Mouse (Mus musculus) CD4-positive, CD25-positive, alpha-beta regulatory T cell, adult 4 months (primary cell): ENCODE results near the gene Mpv17l2. TPM values are rescaled to one million over a fixed set of nuclear protein-coding genes. Genes with fewer than 3 reads are reported as not detected.

Experiments used
- ATAC-seq: one replicate; pipeline ENCODE4 v1.8.0; 2017
- polyA plus RNA-seq, 2 experiments: library from polyadenylated mRNA; unstranded; fragments of 100-300 nt; shearing (Covaris generic); gene quantifications; one replicate each; pipeline ENCODE4 v1.2.1; 2017

The Mpv17l2 gene
- polyA plus RNA-seq, 2 experiments from 2014 or later = 30.2 to 39.2 TPM

DNA sequence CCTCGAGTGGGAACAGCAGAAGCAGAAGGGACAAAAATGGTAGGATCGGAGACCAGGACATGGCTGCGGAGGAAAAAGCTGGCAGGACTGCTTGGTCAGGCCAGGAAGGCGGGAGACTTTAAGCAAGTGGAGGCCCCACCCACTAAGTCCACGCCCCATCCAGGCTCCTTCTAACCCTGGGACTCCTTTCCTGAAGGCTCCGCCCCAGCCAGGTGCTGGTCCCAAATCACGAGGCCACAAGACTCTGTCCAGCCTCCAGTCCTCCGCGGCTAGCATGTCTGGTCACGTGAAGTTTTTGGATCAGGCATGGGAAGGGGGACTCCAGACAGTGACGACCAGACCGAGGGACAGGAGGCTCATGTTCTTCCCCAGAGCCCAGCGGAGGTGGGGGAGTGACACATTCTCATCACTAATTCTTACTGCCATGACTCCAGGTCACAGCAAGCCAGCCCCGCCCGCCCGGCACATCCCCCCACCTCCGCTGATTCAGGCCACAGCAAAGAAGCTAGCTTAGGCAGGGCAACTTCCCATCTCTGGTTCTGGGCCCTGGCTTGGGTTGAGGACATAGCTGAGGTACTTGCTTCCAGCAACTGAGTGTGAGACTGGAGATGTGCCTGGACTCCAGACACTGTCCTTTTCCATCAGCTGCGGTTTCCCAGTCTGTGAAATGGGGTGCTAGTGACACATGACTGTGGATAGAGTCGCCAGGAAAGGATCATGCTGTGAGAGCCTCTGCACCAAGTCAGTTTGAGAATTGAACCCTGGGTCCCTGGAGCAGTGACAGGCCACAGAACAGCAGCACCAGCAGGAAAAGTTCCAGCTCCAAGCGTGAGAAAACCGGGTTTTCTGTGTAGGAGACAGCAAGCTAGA lies 6.1 kb upstream of the Mpv17l2 start:
- ATAC-seq = no peak

DNA sequence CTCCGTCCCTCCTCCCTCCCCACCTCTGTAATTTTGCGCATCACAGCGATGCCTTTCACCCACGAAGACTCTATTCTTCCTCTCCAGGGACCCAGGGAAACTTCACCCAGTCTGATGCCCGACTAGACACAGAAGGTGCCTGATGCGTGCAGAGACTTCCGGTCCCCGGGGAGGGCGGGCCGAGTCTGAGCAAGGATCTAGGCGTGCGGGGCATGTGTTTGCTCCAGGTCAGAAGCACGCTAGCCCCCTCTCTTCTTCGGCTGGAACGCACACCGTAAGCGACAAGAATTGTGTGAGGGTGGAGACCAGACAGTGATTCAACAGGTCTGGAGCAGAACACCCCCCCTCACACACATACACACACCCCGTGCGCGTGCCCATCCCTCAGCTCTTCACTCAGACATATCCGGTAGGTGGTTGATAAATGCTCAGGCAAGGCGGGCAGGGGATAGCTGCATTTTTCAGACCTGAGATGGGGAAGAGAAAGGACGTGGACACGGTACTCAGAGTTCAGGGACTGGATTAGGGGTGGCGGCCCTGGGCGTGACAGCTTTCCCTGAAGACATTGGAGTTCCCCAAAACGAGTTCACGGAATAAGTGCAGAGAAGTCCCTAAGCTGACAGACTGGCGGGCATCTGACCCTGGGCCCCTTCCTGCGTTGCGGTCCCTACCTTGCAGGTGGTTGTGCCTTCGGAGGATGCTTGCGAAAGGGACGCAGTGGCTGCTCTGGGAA lies 5.3 kb upstream of the Mpv17l2 start:
- ATAC-seq = peak; percentile 65

DNA sequence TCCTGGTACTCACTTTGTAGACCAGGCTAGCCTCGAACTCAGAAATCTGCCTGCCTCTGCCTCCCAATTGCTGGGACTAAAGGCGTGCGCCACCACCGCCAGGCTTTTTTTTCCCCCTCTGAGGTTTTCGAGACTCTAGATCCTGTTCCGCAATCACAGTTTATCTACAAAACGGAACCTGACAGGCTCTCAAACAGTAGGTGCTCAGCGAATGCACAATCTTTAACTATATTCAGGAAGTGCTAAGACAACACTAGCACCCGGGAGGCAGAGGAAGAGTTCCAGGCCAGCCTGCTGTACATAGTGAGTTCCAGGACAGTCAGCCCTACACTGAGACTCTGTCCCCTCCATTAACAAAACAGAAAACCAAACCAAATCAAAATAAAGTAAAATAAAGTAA lies 4.6 kb upstream of the Mpv17l2 start:
- no peak for ATAC-seq

DNA sequence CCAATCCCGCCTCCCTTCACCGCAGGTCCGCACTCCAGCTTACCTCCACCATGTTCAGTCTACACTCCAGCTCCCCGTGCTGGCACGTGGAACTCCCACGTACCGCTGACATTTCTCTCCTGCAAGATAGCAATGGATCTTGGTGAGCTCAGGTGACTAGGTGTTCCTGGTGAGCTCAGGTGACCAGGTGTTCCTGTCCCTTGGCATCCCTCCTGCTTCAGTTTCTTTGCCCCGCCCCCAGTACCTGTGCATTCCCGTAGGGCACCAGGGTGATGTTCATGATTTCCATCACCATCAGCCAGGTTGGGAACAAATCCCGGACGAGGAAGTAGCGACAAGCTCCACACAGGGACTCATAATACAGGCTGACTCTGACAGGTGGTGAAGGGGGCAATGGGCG lies 3.9 kb upstream of the Mpv17l2 start:
- no peak for ATAC-seq

DNA sequence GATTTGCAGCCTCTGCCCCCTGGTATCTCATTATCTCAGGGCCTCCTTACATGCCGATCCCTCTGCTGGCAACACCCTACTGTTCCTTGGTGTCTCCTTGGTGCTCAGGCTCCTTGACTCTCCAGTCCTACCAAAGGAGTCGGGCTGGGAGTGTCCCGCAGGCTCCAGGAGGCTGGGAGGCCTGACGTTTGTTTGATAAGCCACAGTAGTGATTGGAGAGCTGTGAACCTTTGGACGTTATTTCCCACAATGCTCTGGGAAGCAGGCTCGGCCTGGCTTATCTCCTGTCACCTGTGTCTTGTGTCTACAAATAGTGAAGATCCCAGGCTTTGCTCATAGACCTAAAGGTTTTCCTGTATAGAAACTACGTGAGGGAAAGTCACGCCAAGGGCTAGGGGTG lies 3.3 kb upstream of the Mpv17l2 start:
- no peak for ATAC-seq

DNA sequence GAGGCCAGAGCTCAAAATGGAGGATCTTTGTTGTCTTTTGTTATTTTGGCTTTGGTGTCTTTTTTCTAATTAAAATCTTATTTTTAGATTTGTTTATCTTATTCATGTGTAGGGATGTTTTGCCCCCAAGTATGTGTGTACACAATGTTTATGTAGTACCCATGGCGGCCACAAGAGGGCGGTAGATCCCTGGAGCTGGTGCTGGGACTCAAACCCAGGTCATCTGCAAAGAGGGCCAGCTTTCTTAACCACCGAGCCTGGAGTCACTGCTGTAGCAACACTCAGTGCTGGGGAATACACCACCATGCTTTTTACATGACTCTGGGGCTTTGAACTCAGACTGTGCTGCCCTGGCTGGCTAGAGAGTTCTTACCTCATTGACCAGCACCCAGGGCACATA lies 2.6 kb upstream of the Mpv17l2 start:
- ATAC-seq = no peak

DNA sequence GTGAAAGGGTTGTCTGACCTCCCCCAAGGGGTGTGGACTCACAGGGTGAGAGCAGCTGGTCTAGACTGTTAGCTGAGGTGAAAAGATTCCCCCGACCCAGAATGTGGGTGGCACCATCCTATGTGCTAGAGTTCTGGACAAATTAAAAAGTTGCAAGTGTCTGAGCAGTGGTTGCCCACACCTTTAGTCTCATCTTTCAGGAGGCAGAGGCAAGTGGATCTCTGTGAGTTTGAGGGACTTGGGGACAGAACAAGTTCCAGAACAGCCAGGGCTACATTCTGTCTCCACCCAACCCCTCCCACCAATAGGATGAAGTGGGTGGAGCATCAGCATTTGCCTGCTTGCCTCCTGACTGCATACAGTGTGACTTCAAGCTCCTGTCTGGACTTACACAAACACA lies 1.4 kb upstream of the Mpv17l2 start:
- no peak for ATAC-seq

DNA sequence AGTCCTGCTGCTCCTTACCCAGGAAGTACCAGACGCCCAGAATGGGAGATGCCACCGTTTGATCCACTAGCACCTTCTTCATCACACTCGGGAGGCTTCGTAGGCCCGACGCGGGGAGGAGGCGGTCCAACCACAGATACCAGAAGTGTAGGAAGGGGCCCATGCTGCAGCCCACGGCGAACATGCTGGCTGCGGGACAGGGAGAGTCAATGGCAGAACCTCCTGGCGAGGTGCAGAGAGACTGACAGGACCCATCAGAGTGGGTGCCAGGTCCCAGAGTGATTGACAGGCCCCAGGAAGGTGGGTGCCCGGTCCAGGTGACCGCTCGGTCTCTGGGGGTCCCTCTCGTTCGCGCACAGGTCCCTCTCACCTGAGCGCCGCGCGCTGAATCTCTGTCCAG lies 396 bp downstream of the Mpv17l2 start:
- ATAC-seq = no peak

DNA sequence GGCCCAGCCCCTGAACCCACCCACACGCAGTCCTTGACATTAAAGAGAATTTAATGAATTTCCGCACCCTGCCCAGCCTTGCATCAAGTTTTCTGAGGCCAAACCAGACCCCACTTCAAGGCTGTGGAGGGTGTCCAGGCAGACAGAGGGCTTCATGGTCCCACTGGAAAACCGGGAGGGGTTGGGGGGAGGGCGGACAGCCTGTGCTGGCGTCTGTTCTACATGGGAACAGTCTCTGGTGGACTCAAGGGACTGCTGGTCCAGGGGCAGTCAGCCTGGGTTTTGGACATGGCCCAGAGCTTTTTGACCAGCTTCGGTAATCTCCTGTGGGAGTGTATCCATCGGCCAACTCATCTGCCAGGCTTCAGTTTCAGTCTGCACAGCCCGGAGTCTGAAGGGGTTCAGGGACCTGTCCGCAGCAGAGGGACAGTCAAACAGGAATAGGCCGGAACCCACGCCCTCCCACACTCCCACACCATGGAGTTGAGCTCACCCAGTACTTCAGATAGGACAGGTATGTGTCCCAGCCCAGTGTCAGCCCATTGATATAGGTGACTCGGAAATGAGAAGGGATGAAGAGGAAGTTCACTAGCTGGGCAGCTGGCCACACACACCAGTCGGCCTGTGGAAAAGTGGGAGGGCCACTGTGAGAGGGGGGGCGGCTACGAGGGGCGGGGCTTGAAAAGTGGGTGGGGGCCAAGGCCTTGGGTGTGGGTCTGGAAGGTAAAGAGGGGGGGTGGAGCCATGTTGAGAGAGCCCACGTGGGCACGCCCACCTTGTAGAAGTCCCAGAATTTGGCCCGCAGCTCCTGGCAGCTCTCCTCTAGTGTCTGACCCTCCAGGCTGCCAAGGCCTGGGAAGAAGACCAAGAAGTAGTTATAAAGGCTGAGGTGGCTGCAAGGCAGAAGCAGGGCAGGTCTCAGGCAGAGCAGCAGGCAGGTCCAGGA lies 1.9 kb downstream of the Mpv17l2 start:
- no peak for ATAC-seq

DNA sequence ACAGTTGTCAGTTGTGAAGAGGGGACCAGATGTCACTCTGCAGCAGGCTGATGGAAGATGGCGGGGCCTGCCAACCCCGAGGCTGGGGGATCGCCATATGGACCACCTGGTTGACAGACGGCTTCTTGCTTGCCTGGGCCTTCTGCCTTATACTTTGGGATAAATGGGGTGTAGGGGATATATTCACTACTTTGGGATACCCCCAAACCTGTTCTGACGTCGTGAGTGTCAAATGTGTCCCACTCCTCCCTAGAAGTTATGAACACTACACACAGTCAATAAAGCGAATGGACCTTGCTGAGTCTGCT lies 2.5 kb downstream of the Mpv17l2 start:
- no peak for ATAC-seq

DNA sequence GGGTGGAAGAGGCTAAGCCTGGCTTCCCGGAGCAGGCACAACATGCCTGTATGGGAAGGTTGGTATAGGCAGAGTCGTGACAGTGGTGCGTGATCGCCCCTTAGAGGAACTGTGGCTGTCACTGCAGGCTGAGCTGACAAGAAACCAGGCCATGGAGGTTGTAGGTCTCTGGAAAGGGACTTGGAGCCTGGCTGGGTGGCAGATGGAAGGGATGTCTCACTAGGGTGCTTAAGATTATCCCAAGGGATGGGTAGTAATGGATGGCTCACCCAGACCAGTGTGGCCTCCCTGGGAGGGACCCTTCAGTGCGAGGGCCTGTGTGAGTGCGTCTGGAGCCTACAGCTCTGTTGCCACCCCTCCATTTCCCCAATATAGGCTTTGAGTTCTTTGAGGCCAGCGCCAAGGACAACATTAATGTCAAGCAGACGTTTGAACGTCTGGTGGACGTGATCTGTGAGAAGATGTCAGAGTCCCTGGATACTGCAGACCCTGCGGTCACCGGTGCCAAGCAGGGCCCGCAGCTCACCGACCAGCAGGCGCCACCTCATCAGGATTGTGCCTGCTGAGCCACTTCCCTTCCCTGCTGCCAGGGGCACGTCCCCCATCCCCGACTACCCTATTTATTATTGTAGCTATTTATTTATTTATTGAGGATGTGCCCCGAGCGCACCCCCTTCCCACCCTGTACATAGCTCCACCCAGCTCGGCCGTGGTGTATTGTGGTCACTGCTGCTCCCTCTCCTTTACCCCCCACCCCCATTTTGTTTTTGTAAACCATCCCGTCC lies 3.0 kb downstream of the Mpv17l2 start:
- ATAC-seq = no peak

DNA sequence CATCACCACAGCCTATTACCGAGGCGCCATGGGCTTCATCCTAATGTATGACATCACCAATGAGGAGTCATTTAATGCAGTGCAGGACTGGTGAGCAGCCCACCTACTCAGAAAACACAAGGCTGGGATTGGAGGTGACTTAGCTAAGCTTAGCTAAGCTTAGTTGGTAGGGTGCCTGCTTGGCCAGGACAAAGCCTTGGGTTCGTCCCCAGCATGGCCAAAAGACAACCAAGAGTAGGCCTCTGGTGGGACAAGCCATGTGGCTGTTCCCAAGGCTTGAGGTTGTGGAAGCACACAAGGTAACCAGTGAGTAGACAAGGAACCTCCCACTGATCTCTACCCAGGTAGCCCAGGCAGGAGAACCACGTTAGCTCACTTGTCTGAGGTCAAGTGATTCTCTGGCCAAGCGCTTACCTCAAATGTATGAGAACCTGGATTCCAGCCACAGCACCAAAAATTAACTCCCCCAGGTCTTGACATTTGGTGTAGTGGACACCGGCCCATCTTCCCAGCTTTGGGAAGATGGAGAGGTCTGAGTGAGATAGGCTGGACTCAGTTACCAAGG lies 4.2 kb downstream of the Mpv17l2 start:
- ATAC-seq = no peak

DNA sequence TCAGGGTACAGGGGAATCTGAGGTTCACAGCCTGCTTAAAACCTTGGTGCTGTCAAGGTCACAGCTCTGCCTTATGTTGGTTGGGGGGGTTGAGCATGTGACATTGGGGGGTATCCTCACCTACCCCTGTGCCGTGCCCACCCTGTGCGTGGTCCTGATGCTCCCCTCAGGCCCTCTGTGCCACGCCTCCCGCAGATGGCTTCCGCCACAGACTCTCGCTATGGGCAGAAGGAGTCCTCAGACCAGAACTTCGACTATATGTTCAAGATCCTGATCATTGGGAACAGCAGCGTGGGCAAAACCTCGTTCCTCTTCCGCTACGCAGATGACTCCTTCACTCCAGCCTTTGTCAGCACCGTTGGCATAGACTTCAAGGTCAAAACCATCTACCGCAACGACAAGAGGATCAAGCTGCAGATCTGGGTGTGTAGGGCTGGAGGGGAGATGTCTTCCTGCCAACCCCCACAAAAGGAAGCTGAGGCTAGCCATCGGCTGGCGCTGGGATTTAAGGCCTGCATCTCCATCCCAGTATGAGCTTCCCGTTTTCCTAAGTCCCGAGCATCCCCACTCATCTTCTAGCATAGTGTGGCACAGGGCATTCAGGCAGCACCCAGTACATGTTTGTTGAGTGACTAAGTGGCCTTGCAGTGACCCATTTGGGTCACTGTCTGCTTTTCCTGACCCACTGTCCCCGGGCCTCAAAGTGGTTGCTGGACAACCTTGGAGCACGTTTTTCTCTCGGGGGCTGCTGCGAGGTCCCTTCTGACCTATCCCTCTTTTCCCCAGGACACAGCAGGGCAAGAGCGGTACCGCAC lies 4.9 kb downstream of the Mpv17l2 start:
- no peak for ATAC-seq

DNA sequence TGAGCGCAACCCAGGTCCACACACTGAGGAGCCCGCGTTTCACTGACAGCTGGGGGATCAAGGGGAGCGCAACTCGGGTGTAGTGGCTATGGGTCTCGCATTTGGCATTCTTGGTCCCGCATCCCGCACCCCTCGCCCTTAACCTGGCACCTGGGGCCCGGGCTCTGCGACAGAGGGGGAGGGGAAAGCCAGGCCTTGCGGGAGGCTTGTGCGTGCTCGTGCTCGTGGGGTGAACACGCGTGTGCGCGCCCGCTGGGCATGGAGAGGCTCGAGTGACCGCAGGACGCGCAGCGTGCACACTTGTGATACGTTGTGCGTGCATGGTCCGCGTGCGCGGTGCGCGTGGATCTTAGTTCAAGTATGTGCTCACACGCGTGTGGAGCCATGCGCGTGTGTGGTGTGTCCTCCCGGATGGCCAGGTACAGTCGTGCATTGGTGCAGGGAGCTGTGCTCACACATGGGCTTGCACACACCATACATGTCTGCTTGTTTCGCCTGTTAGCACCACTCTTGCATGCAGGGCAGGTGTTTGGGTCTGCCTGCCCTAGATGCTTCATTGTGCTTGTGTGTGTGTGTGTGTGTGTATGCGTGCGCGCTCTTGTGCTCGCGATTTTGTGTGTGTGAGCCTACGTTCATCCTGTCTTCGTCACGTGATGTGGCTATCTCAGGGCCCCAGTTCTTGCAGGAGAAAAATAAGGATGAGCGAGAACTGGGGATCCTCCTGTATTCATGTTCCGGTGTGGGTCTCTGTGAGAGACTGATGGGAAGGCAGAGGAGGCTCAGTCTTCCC lies 5.7 kb downstream of the Mpv17l2 start:
- peak; percentile 12 for ATAC-seq

DNA sequence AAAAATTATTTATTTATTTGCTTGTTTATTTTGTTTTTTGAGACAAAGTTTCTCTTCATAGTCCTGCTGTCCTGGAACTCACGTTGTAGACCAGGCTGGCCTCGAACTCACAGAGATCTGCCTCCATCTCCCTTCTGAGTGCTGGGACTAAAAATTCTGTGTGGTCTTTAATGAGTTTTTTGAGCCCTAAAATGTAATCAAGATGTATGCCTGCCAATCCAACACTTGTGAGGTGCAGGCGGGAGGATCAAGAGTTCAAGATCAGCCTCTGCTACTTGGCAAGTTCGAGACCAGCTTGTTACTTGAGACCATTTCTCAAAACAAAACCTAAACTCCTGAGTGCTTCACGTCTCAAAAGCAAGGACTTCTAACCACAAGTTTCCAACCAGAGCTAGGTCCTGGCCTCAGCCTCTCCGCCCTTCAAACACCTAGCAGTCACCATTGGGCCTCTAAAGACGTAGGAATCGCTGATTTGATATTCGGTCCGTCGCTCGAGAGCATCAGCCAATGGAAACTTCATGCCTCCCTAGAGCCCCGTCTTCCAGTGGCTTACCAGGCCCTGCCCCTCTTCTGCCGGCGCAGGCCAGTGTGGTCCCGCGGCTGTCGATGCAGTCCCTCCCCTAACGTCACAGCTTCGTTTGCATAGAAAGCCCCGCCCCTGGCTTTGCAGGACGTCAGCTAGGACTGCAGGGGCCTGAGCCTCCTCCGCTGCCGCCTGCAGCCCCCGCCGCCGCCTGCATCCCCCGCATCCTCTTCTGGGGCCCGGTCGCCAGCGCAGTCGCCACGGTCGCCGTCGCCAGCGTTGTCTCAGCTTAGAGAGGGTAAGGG lies 6.5 kb downstream of the Mpv17l2 start, which contains the start of gene Rab3a:
Gene Rab3a (plus strand): TSS at position 637 of the 828 bp plus-strand sequence.
- peak; percentile 97 for ATAC-seq

DNA sequence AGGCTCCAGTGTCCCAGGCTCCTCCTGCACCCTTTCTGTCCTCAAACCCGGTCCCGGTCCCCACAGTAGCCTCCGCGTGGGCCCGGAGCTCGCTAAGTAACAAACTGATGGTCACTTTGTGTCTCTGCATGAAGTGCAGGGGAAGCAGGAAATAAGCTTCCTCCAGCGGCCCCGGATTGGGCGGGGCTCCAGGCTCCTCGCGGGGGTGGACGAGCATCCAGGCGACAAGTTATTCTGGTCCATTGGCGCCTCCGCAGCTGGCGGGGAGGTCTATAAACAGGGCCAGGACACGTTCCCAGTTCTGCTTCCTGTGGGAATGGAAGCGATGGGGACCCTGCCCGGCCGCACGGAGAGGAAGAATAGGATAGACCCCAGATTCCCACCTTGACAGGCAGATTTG lies 7.6 kb downstream of the Mpv17l2 start:
- ATAC-seq = peak; percentile 12

DNA sequence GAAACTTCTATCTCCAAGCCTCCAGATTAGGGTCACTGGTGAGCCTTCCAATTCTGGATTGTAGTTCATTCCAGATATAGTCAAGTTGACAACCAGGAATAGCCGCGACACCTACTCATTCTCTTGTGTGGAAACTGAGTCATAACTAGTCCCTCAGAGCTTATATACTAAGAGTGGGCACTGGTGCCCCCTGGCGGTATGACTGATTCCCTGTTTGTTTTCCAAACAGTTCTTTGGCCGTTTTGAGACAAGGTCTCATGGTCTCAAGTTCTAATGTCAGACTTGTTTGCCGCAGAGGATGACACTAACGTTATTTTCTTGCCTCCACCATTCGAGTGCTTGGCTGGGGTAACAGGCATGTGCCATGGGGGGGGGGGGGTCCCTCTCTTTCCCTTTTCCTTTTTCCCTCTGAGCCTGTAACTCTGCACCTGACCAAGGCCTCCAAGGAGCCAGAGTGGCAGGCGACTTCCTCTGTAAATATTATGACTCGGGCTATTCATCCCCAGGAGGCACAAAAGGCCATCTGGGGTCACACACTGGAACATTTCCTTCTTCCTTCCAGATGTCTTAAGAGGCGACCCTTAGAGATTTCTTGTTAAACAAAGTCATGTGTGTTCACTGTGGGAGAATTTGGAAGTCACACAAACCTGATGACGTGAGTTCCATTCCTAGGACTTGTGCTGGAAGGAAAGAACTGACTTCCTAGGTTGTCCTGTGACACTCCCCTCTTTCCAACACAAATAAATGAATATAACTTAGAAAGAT lies 8.6 kb downstream of the Mpv17l2 start:
- no peak for ATAC-seq

DNA sequence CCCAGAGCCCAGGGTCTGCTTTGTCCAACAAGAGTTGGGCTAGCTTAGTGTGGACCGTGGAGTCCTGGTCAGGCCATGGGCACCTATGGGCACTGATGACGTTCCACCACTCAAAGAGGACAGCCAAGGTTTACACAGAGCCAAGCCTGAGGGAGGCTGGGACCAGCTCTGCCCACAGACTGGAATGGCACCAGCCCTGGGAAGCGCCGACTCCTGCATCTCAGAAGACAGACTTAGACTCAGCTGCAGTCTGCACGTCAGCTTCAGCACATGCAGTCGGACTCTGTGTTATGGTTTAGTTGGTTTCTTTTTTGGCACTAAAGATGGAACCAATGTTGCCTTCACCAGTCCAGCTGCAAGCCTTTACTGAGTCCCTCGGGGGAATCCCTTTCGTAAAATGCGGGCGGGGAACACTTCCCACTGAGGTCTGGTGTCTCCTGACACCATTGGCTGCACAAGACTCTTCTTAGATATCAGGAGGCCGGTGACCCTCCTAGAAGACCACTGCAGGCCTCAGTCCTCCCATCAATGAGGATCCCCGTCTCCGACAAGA lies 10.5 kb downstream of the Mpv17l2 start:
- no peak for ATAC-seq
